Mouse (Mus musculus) stomach, embryonic 14.5 days (tissue): Measurements from ENCODE around the gene Usp15. TPM values are rescaled to one million over a fixed set of nuclear protein-coding genes. Genes with fewer than 3 reads are reported as not detected.

Experiments
- ATAC-seq: fragments of 200-750 bp; cut with Nextera tagmentation; 2 replicates; pipeline ENCODE4 v1.8.0; 2017; ENCODE audit warnings: low read depth, moderate TSS enrichment; ENCODE audit not compliant: insufficient number of reproducible peaks, insufficient read depth, low FRiP score
- H3K27ac ChIP-seq: fragments of 300-500 bp; sonication (generic); 2 replicates; pipeline ENCODE4 v1.5.1; 2014; ENCODE audit warnings: mild to moderate bottlenecking, low read length, moderate library complexity, mixed read lengths
- H3K27me3 ChIP-seq: fragments of 300-500 bp; sonication (generic); 2 replicates; pipeline ENCODE4 v1.6.1; 2014; ENCODE audit warnings: low read length, control low read depth, mixed read lengths; ENCODE audit not compliant: control insufficient read depth, insufficient read depth
- H3K36me3 ChIP-seq: fragments of 300-500 bp; sonication (generic); 2 replicates; pipeline ENCODE4 v1.6.1; 2014; ENCODE audit warnings: mild to moderate bottlenecking, control low read depth, low read length, moderate library complexity, mixed read lengths; ENCODE audit not compliant: control insufficient read depth, insufficient read depth
- H3K4me1 ChIP-seq: fragments of 300-500 bp; sonication (generic); 2 replicates; pipeline ENCODE4 v1.6.1; 2014; ENCODE audit warnings: low read length, control low read depth, mixed read lengths; ENCODE audit not compliant: control insufficient read depth, insufficient read depth
- H3K4me2 ChIP-seq: fragments of 300-500 bp; sonication (generic); replicated peaks from 2 replicates; pipeline ENCODE4 v1.6.1; 2014; ENCODE audit warnings: low read depth, low read length, control low read depth
- H3K4me3 ChIP-seq: fragments of 300-500 bp; sonication (generic); 2 replicates; pipeline ENCODE4 v1.5.1; 2014; ENCODE audit warnings: low read depth, low read length, control low read depth
- H3K9ac ChIP-seq: fragments of 300-500 bp; sonication (generic); replicated peaks from 2 replicates; pipeline ENCODE4 v1.6.1; 2014; ENCODE audit warnings: low read depth, mild to moderate bottlenecking, control low read depth, low read length, moderate library complexity, mixed read lengths
- H3K9me3 ChIP-seq: fragments of 300-500 bp; sonication (generic); 2 replicates; pipeline ENCODE4 v1.6.1; 2016; ENCODE audit warnings: low read depth, low read length, control low read depth; ENCODE audit not compliant: control insufficient read depth
- WGBS: fragments of 180-500 bp; shearing (Covaris S2); extraction: QIAGEN DNeasy Blood & Tissue Kit; methylation state at CpG from one replicate; pipeline ENCODE4 v1.1.7; 2014; 5-methylcytosine and 5-hydroxymethylcytosine counted together
- polyA plus RNA-seq: library from polyadenylated mRNA; unstranded; fragments of >200 nt; fragmentation: Nextera tagmentation; extraction: Ambion mirVana; gene quantifications from 2 replicates; pipeline ENCODE4 v1.2.1, GENCODE M21; 2014

The Usp15 gene
- polyA plus RNA-seq, 1 experiment from 2014 or later, result 82.5 TPM

- 77% methylated on average over 11 of the region's 11 CpGs for WGBS
- H3K36me3 ChIP-seq, result peaks cover 18% of the 10 kb centered on the region
Observed at GRCm38 (mm10) chr10:123112056-123112786, 84.6 kb downstream of the Usp15 start.

GRCm38 (mm10) chr10:123110548-123110947 is 86.2 kb downstream of the Usp15 start:
- no peak for ATAC-seq
- Histone ChIP-seq H3K4me3 (no peak overlapping the region), H3K9me3 (no peaks in the 10 kb centered on the region), H3K27ac (no peak overlapping the region), H3K9ac (no peak overlapping the region), H3K36me3 (peaks cover 6% of the 10 kb centered on the region; the same call in 1 of the 2 replicates), H3K4me2 (no peak overlapping the region), H3K27me3 (no peaks in the 10 kb centered on the region), H3K4me1 (no peaks in the 10 kb centered on the region)
- 80% methylated on average over 11 of the region's 11 CpGs for WGBS

More at GRCm38 (mm10) chr10:123112056-123112786, 84.6 kb downstream of the Usp15 start:
- Histone ChIP-seq H3K27ac (no peak overlapping the region), H3K27me3 (no peaks in the 10 kb centered on the region), H3K4me3 (no peak overlapping the region), H3K9me3 (no peaks in the 10 kb centered on the region), H3K9ac (no peak overlapping the region), H3K4me2 (no peak overlapping the region), H3K4me1 (no peaks in the 10 kb centered on the region)
- ATAC-seq, result no peak

GRCm38 (mm10) chr10:123108527-123108926 is 88.3 kb downstream of the Usp15 start:
- H3K4me3 ChIP-seq, result no peak overlapping the region
- H3K4me2 ChIP-seq, result no peak overlapping the region
- H3K9me3 ChIP-seq, result no peaks in the 10 kb centered on the region
- H3K27me3 ChIP-seq, result no peaks in the 10 kb centered on the region
- H3K4me1 ChIP-seq, result no peaks in the 10 kb centered on the region
- no peak overlapping the region for H3K27ac ChIP-seq
- ATAC-seq, result no peak
- 88% methylated on average over 1 of the region's 1 CpGs for WGBS
- no peak overlapping the region for H3K9ac ChIP-seq
- H3K36me3 ChIP-seq, result no peaks in the 10 kb centered on the region

GRCm38 (mm10) chr10:123108121-123108520 is 88.7 kb downstream of the Usp15 start:
- H3K9ac ChIP-seq, result no peak overlapping the region
- no peaks in the 10 kb centered on the region for H3K36me3 ChIP-seq
- no peaks in the 10 kb centered on the region for H3K27me3 ChIP-seq
- H3K9me3 ChIP-seq, result no peaks in the 10 kb centered on the region
- no peaks in the 10 kb centered on the region for H3K4me1 ChIP-seq
- H3K4me3 ChIP-seq, result no peak overlapping the region
- H3K4me2 ChIP-seq, result no peak overlapping the region
- 89% methylated on average over 5 of the region's 5 CpGs for WGBS
- ATAC-seq, result no peak
- H3K27ac ChIP-seq, result no peak overlapping the region

GRCm38 (mm10) chr10:123101303-123101702 is 95.5 kb downstream of the Usp15 start:
- WGBS, result 57% methylated on average over 1 of the region's 1 CpGs
- Histone ChIP-seq H3K27ac (no peak overlapping the region), H3K9ac (no peak overlapping the region), H3K4me3 (no peak overlapping the region), H3K4me2 (no peak overlapping the region), H3K36me3 (no peaks in the 10 kb centered on the region), H3K27me3 (no peaks in the 10 kb centered on the region), H3K9me3 (no peaks in the 10 kb centered on the region), H3K4me1 (no peaks in the 10 kb centered on the region)
- ATAC-seq, result no peak

GRCm38 (mm10) chr10:123100584-123100983 is 96.2 kb downstream of the Usp15 start:
- no peaks in the 10 kb centered on the region for H3K36me3 ChIP-seq
- ATAC-seq, result no peak
- no peak overlapping the region for H3K4me2 ChIP-seq
- 85% methylated on average over 2 of the region's 2 CpGs for WGBS
- no peak overlapping the region for H3K4me3 ChIP-seq
- no peaks in the 10 kb centered on the region for H3K4me1 ChIP-seq
- H3K27me3 ChIP-seq, result no peaks in the 10 kb centered on the region
- H3K9ac ChIP-seq, result no peak overlapping the region
- no peaks in the 10 kb centered on the region for H3K9me3 ChIP-seq
- no peak overlapping the region for H3K27ac ChIP-seq

GRCm38 (mm10) chr10:123094504-123094903 is 102.3 kb downstream of the Usp15 start:
- Histone ChIP-seq H3K27me3 (no peaks in the 10 kb centered on the region), H3K4me2 (no peak overlapping the region), H3K4me1 (no peaks in the 10 kb centered on the region), H3K36me3 (no peaks in the 10 kb centered on the region), H3K9me3 (no peaks in the 10 kb centered on the region), H3K27ac (no peak overlapping the region), H3K4me3 (no peak overlapping the region), H3K9ac (no peak overlapping the region)
- no peak for ATAC-seq
- WGBS, result 84% methylated on average over 7 of the region's 7 CpGs

GRCm38 (mm10) chr10:123092577-123092976 is 104.2 kb downstream of the Usp15 start:
- no peak overlapping the region for H3K27ac ChIP-seq
- no peak for ATAC-seq
- no peaks in the 10 kb centered on the region for H3K27me3 ChIP-seq
- no peaks in the 10 kb centered on the region for H3K36me3 ChIP-seq
- WGBS, result 75% methylated on average over 3 of the region's 3 CpGs
- no peak overlapping the region for H3K4me2 ChIP-seq
- H3K4me1 ChIP-seq, result no peaks in the 10 kb centered on the region
- H3K9me3 ChIP-seq, result no peaks in the 10 kb centered on the region
- no peak overlapping the region for H3K9ac ChIP-seq
- no peak overlapping the region for H3K4me3 ChIP-seq

- Histone ChIP-seq H3K9ac (no peak overlapping the region), H3K27me3 (no peaks in the 10 kb centered on the region), H3K4me2 (no peak overlapping the region), H3K4me1 (no peaks in the 10 kb centered on the region), H3K4me3 (no peak overlapping the region), H3K36me3 (no peaks in the 10 kb centered on the region), H3K9me3 (no peaks in the 10 kb centered on the region), H3K27ac (no peak overlapping the region)
- ATAC-seq, result 0 out of 2 replicates have a peak, but pooled peaks have one; percentile 23
- 30% methylated on average over 5 of the region's 5 CpGs for WGBS
Observed at GRCm38 (mm10) chr10:123091737-123092136, 105.1 kb downstream of the Usp15 start.
